Mouse (Mus musculus): ENCODE results near the gene Hsf2.

DNA sequence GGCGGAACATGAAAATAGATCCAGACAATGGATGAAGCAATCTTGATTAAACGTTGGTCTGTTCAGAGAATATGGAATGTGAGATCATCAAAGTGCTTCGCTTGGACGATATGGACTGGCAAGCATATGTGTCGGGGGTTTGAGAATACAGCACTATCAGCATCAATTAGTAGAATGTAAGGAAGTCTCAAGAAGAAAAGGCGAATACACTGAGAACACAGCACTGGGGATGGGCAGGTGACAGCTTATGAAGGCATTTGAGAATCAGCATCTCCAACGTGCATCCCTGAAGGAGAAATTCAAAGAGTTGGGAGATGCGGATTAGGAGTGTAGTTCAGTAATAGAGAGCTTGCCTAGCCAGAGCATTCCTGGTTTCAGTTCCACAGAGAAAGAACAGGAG, 41.8 kb upstream of the Hsf2 start:
- no peak for TF ChIP-seq CTCF (IDR thresholded peaks at IDR 0.05; ENCODE audit: low read depth)
- no peak for TF ChIP-seq EP300 (optimal IDR thresholded peaks at IDR 0.05)
